Mouse (Mus musculus): Measurements from ENCODE around the gene Gm20388. TPM values are rescaled to one million over a fixed set of nuclear protein-coding genes. Genes with fewer than 3 reads are reported as not detected.

Gm20388 gene
- polyA plus RNA-seq, 1 experiment = 23.9 TPM

DNA sequence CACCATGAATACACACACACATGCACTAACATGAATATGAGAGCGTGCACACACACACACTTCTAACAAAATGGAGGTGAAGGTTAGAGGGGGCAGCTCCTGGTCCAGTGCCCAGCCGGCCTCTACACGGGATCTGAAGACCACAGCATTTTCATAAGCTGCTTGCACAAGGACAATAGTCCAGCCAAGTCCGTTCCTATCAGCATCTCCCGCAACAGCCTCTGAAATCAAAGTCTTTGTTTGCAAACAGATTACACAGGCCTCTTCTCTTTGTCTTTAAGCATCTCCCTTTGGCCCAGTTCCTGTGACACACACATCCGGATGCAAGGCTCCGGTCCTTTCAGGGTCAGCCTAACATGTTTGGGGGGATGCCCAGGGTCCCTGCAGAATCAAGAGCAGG is 1958.3 kb downstream of the Gm20388 start:
- TF ChIP-seq POLR2A (IDR thresholded peaks at IDR 0.05; ENCODE audit: extremely low read depth, insufficient read depth, low read length) (no peak), CTCF (IDR thresholded peaks at IDR 0.05; ENCODE audit: extremely low read depth, insufficient read depth, low read length) (no peak)

DNA sequence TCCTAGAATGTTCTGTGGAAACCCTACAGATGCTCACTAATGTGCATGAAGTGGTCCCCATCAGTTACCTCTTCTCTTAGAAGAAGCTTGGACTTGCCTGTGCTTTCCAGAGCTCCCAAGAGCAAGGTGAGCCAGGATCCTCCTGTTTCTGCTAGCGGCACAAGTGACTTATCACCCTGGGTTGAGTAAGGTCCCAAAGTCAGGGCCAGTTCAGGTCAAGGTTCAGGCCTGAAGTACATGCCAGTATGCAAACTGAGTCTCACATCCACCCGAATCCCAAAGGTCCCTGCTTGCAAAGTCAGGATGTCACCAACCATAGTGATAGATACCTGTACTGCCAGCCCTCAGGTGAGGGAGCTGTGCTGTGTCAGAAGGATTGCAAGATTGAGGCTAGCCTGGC is 1959.5 kb downstream of the Gm20388 start:
- no peak overlapping the region for H3K4me3 ChIP-seq (ENCODE audit: insufficient read depth, low read length)
- peaks cover 4% of the 10 kb centered on the region for H3K4me1 ChIP-seq (ENCODE audit: control insufficient read depth, insufficient read depth, low read length)
- no peak overlapping the region for H3K27ac ChIP-seq (ENCODE audit: insufficient read depth, low read length)
- TF ChIP-seq CTCF (IDR thresholded peaks at IDR 0.05; ENCODE audit: extremely low read depth, insufficient read depth, low read length) (no peak), POLR2A (IDR thresholded peaks at IDR 0.05; ENCODE audit: extremely low read depth, insufficient read depth, low read length) (no peak)

More for the DNA sequence above, 1958.3 kb downstream of the Gm20388 start:
- no peaks in the 10 kb centered on the region for H3K4me1 ChIP-seq (ENCODE audit: control insufficient read depth, insufficient read depth, low read length)
- no peak overlapping the region for H3K4me3 ChIP-seq (ENCODE audit: insufficient read depth, low read length)
- H3K27ac ChIP-seq (ENCODE audit: insufficient read depth, low read length) = no peak overlapping the region

DNA sequence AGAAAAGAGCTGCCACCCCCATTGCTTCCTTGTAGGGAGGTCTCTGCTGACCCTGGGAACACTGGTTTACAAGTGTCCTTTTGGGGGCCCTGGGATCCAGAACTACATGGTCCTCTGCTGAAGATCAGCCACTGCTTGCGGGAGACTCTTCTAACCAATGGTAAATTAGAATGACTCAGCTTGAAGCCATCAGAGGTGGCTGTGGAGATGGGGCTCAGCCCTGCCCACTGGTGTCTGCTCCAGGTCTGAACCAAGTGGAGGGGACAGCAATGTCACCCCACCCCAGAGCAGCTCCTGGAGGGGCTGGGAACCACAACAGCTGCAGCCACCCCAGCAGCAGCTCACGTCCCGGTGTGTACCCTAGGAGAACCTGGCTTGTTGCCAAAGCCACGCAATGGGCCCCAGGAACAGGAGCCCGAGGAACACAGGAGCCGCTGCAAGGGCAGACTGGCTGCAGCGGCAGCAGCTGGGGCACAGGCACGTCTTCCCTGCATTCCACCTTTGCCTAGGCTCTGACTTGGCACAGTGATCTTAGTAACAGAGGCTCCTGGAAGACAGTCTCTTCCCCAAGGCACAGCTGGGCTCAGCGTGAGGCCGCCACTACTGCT is 1961.3 kb downstream of the Gm20388 start:
- no peak for TF ChIP-seq CTCF (IDR thresholded peaks at IDR 0.05; ENCODE audit: extremely low read depth, insufficient read depth, low read length)
- TF ChIP-seq POLR2A (IDR thresholded peaks at IDR 0.05; ENCODE audit: extremely low read depth, insufficient read depth, low read length) = no peak
- H3K4me3 ChIP-seq (ENCODE audit: insufficient read depth, low read length) = no peak overlapping the region

DNA sequence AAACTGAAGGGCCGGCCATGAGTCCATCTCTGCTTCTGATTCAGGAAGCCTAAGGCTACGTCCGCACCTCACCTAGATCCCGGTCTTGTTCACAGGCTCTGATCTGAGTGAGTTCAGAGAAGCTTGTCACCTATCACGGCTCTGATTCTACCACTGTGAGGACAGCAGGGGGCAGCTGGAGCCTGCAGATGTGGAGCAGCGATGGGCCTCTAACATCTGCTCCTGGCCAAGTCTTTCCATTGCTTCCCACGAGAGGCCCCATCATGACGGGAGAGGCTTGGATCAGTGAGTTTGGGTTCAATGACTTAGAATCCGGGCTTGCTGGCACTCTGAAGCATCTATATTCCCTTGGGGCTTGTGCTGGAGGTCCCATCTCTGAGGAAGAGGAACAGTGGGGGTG is 1963.4 kb downstream of the Gm20388 start:
- TF ChIP-seq POLR2A (IDR thresholded peaks at IDR 0.05; ENCODE audit: extremely low read depth, insufficient read depth, low read length) (no peak), CTCF (IDR thresholded peaks at IDR 0.05; ENCODE audit: extremely low read depth, insufficient read depth, low read length) (peak; percentile 61)
- Histone ChIP-seq H3K4me1 (ENCODE audit: control insufficient read depth, insufficient read depth, low read length) (peaks cover 6% of the 10 kb centered on the region), H3K27ac (ENCODE audit: insufficient read depth, low read length) (no peak overlapping the region), H3K4me3 (ENCODE audit: insufficient read depth, low read length) (no peak overlapping the region)

More for the DNA sequence above, 1961.3 kb downstream of the Gm20388 start:
- no peak overlapping the region for H3K27ac ChIP-seq (ENCODE audit: insufficient read depth, low read length)
- peaks cover 6% of the 10 kb centered on the region for H3K4me1 ChIP-seq (ENCODE audit: control insufficient read depth, insufficient read depth, low read length)

DNA sequence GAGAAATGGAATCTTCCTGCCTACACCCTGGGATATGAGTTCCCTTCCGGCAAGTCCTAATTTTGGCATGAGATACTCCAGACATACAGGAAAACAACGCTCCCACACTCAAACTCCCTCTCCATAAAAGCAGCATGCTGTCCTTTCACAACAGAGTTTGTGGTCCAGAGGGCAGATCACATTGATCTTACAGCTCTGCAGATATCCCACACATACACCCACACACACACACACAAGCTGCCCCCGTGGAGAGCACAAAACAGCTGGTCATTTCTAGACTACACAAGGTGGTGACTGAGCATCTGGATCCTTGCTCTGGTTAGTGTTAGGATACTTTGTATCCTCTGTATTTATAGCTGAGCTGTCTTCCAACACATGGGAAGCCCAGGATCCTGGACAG is 1964.4 kb downstream of the Gm20388 start:
- no peak for TF ChIP-seq POLR2A (IDR thresholded peaks at IDR 0.05; ENCODE audit: extremely low read depth, insufficient read depth, low read length)
- TF ChIP-seq CTCF (IDR thresholded peaks at IDR 0.05; ENCODE audit: extremely low read depth, insufficient read depth, low read length) = no peak
- no peak overlapping the region for H3K4me3 ChIP-seq (ENCODE audit: insufficient read depth, low read length)
- no peak overlapping the region for H3K27ac ChIP-seq (ENCODE audit: insufficient read depth, low read length)
- H3K4me1 ChIP-seq (ENCODE audit: control insufficient read depth, insufficient read depth, low read length) = peaks cover 6% of the 10 kb centered on the region

DNA sequence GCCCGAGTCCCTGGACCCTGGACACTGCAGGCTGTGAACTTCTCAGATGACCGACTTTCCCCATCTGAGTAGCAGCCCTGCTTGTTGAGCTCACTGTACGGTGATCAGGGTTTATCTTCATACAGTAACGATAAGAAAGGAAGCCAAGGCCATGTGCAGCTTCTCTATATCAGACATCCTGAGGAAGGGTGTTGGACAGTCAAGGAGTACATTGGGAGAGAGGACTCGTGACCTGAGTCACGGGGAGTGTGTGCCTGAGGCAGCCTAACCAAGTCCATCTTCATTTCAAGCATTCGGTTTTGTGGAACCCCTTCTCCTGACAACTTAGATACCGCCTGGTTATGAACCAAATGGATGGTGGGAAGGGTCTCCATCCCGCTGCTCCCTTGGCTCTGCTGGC is 1964.9 kb downstream of the Gm20388 start:
- Histone ChIP-seq H3K4me1 (ENCODE audit: control insufficient read depth, insufficient read depth, low read length) (peaks cover 6% of the 10 kb centered on the region), H3K27ac (ENCODE audit: insufficient read depth, low read length) (no peak overlapping the region), H3K4me3 (ENCODE audit: insufficient read depth, low read length) (no peak overlapping the region)
- no peak for TF ChIP-seq CTCF (IDR thresholded peaks at IDR 0.05; ENCODE audit: extremely low read depth, insufficient read depth, low read length)
- no peak for TF ChIP-seq POLR2A (IDR thresholded peaks at IDR 0.05; ENCODE audit: extremely low read depth, insufficient read depth, low read length)

DNA sequence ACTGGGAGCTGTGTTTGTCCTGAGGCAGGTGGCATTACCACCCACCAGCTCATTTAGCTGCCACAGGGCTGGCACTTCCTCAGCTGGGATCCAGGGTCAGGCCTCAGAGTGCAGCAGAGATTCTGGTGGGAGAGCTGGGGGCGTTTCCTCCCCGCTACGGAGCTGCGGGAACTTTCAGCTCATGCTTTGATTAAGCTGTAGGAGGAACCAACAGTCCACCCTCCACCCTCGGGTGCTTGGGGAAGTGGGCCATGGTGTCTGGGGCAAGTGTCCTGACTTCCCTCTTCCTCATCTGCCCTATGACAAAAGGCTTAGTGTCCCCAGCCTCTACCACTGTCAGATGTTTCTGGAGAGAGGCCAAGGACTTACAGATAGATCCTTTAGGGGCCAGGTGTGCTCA is 1966.6 kb downstream of the Gm20388 start:
- H3K27ac ChIP-seq (ENCODE audit: insufficient read depth, low read length) = no peak overlapping the region
- H3K4me1 ChIP-seq (ENCODE audit: control insufficient read depth, insufficient read depth, low read length) = peaks cover 6% of the 10 kb centered on the region
- TF ChIP-seq POLR2A (IDR thresholded peaks at IDR 0.05; ENCODE audit: extremely low read depth, insufficient read depth, low read length) = no peak
- TF ChIP-seq CTCF (IDR thresholded peaks at IDR 0.05; ENCODE audit: extremely low read depth, insufficient read depth, low read length) = no peak
- no peak overlapping the region for H3K4me3 ChIP-seq (ENCODE audit: insufficient read depth, low read length)

DNA sequence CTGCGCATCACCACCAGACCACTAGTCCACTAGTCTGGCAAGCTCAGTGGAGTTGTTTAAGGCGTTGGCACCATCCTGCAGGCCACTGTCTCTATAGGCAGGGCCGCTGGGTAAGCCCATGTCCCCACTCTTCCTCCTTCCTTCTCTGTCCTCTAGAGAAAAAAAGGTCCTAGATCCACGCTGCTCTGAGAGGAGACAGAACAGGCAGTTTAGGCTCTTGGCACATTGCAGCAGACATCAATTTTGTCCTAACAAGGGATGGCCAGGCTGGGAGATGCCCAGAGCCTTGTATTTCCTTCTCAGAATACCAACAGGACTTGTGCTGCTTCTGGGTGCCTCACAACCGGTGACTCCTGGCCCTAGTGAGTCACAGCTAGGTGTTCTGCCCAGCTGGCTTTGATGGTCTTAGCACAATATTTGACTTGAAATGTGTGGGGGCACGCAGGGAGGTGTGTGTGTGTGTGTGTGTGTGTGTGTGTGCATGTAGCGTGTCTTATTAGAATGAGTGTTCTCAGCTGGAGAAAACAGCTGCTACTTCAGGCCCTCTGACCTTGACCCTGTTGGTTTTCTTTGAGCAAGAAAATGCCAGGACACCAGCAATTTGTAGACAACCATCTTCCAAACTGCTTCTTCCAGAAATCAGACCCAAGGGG is 1967.3 kb downstream of the Gm20388 start:
- Histone ChIP-seq H3K27ac (ENCODE audit: insufficient read depth, low read length) (no peak overlapping the region), H3K4me1 (ENCODE audit: control insufficient read depth, insufficient read depth, low read length) (peaks cover 6% of the 10 kb centered on the region), H3K4me3 (ENCODE audit: insufficient read depth, low read length) (no peak overlapping the region)
- TF ChIP-seq CTCF (IDR thresholded peaks at IDR 0.05; ENCODE audit: extremely low read depth, insufficient read depth, low read length) (no peak), POLR2A (IDR thresholded peaks at IDR 0.05; ENCODE audit: extremely low read depth, insufficient read depth, low read length) (no peak)

DNA sequence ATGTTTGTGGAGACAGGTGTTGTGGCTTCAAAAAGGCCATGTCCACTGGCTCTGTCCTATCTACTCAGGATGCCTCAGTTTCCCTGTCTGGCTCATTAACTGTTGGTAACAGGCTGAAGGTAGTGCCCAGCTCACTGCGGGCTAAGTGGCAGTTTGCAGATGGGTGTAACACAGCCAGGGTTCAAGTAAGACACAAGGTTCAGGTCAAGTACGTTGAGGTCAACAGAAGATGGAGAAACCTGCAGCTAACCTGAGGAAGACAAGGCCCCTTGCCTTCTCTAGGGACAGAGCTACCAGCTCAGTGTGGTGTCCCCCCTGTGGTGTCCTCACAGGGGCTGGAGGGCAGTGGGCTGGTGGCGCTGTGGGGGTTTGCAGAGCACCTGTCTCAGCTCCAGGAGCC is 1969.1 kb downstream of the Gm20388 start:
- Histone ChIP-seq H3K4me3 (ENCODE audit: insufficient read depth, low read length) (no peak overlapping the region), H3K27ac (ENCODE audit: insufficient read depth, low read length) (no peak overlapping the region), H3K4me1 (ENCODE audit: control insufficient read depth, insufficient read depth, low read length) (peaks cover 4% of the 10 kb centered on the region)
- TF ChIP-seq POLR2A (IDR thresholded peaks at IDR 0.05; ENCODE audit: extremely low read depth, insufficient read depth, low read length) (no peak), CTCF (IDR thresholded peaks at IDR 0.05; ENCODE audit: extremely low read depth, insufficient read depth, low read length) (no peak)

DNA sequence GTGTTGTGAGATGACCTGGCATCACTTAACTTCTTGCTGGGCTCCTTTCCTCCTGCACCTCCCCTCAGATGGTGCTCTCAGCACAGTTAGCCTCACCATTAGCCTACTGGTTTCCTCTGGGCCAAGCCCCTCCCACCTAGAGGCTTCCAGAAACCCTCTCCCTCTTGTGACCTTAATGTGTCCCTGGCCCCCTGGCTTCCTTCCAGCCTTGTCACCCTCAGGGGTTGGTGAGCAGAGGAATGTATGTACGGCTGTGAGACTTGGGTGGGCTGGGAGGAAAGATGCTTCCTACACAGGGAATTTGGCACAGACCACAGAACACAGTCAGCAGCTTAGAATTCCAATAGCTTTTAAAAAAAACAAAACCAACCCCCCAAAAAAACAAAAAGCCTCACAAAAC is 1970.2 kb downstream of the Gm20388 start:
- Histone ChIP-seq H3K27ac (ENCODE audit: insufficient read depth, low read length) (no peak overlapping the region), H3K4me1 (ENCODE audit: control insufficient read depth, insufficient read depth, low read length) (no peaks in the 10 kb centered on the region), H3K4me3 (ENCODE audit: insufficient read depth, low read length) (no peak overlapping the region)
- TF ChIP-seq CTCF (IDR thresholded peaks at IDR 0.05; ENCODE audit: extremely low read depth, insufficient read depth, low read length) (no peak), POLR2A (IDR thresholded peaks at IDR 0.05; ENCODE audit: extremely low read depth, insufficient read depth, low read length) (no peak)

Measured in cortical plate, adult 2 months (tissue).